Mouse (Mus musculus): ENCODE data around the gene Espnl. TPM values are rescaled to one million over a fixed set of nuclear protein-coding genes. Genes with fewer than 3 reads are reported as not detected.

Gene Espnl
- polyA plus RNA-seq (2014; fragmentation: Nextera tagmentation; extraction: Ambion mirVana) = not detected in 2 replicates

- H3K27ac ChIP-seq (ENCODE audit: low read depth) = no peak within 1 kb of the TSS
- DNase-seq (peak; percentile 23), ATAC-seq (ENCODE audit: insufficient read depth) (peak; percentile 59)
- H3K4me2 ChIP-seq = no peak within 1 kb of the TSS
- TF ChIP-seq CTCF (IDR thresholded peaks at IDR 0.05; ENCODE audit: low read depth) = no peak
- 53% methylated on average over 19 of the region's 19 CpGs for WGBS
- H3K27me3 ChIP-seq (ENCODE audit: insufficient read depth, low read length) = no peaks in the 10 kb centered on the region
- H3K9me3 ChIP-seq (ENCODE audit: low read depth, low read length) = no peaks in the 10 kb centered on the region
- no peaks in the 10 kb centered on the region for H3K36me3 ChIP-seq (ENCODE audit: insufficient read depth)
- no peaks in the 10 kb centered on the region for H3K4me1 ChIP-seq (ENCODE audit: insufficient read depth)
- H3K9ac ChIP-seq = no peak within 1 kb of the TSS; the same call in 1 of the 2 replicates
- H3K4me3 ChIP-seq (ENCODE audit: low read depth, low read length) = no peak within 1 kb of the TSS
Measured at GRCm38 (mm10) chr1:91321760-91322438, at the start of gene Espnl. Gene Espnl (plus strand): TSS chr1:91322075.

GRCm38 (mm10) chr1:91272260-91272659, 49.6 kb upstream of the Espnl start:
- no peak overlapping the region for H3K4me3 ChIP-seq (ENCODE audit: low read depth, low read length)
- no peaks in the 10 kb centered on the region for H3K27me3 ChIP-seq (ENCODE audit: insufficient read depth, low read length)
- H3K36me3 ChIP-seq (ENCODE audit: insufficient read depth) = peaks cover 20% of the 10 kb centered on the region
- ATAC-seq (ENCODE audit: insufficient read depth) = no peak
- no peak for TF ChIP-seq CTCF (IDR thresholded peaks at IDR 0.05; ENCODE audit: low read depth)
- H3K9ac ChIP-seq = no peak overlapping the region
- H3K4me2 ChIP-seq = no peak overlapping the region
- H3K27ac ChIP-seq (ENCODE audit: low read depth) = no peak overlapping the region
- no peak for DNase-seq
- no peaks in the 10 kb centered on the region for H3K4me1 ChIP-seq (ENCODE audit: insufficient read depth)
- no peaks in the 10 kb centered on the region for H3K9me3 ChIP-seq (ENCODE audit: low read depth, low read length)
- 91% methylated on average over 2 of the region's 2 CpGs for WGBS

GRCm38 (mm10) chr1:91276581-91276980, 45.3 kb upstream of the Espnl start:
- Histone ChIP-seq H3K4me2 (no peak overlapping the region), H3K9me3 (ENCODE audit: low read depth, low read length) (no peaks in the 10 kb centered on the region), H3K27ac (ENCODE audit: low read depth) (no peak overlapping the region), H3K4me3 (ENCODE audit: low read depth, low read length) (no peak overlapping the region), H3K27me3 (ENCODE audit: insufficient read depth, low read length) (no peaks in the 10 kb centered on the region), H3K9ac (no peak overlapping the region), H3K4me1 (ENCODE audit: insufficient read depth) (no peaks in the 10 kb centered on the region), H3K36me3 (ENCODE audit: insufficient read depth) (peaks cover 49% of the 10 kb centered on the region)
- 92% methylated on average over 4 of the region's 4 CpGs for WGBS
- TF ChIP-seq CTCF (IDR thresholded peaks at IDR 0.05; ENCODE audit: low read depth) = no peak
- ATAC-seq (ENCODE audit: insufficient read depth) (no peak), DNase-seq (no peak)

GRCm38 (mm10) chr1:91277480-91277879, 44.4 kb upstream of the Espnl start:
- DNase-seq = no peak
- no peak overlapping the region for H3K4me3 ChIP-seq (ENCODE audit: low read depth, low read length)
- H3K9me3 ChIP-seq (ENCODE audit: low read depth, low read length) = no peaks in the 10 kb centered on the region
- H3K27ac ChIP-seq (ENCODE audit: low read depth) = no peak overlapping the region
- H3K4me1 ChIP-seq (ENCODE audit: insufficient read depth) = no peaks in the 10 kb centered on the region
- H3K36me3 ChIP-seq (ENCODE audit: insufficient read depth) = peaks cover 49% of the 10 kb centered on the region
- TF ChIP-seq CTCF (IDR thresholded peaks at IDR 0.05; ENCODE audit: low read depth) = no peak
- WGBS = 87% methylated on average over 2 of the region's 2 CpGs
- no peak overlapping the region for H3K4me2 ChIP-seq
- ATAC-seq (ENCODE audit: insufficient read depth) = no peak
- no peak overlapping the region for H3K9ac ChIP-seq
- no peaks in the 10 kb centered on the region for H3K27me3 ChIP-seq (ENCODE audit: insufficient read depth, low read length)

GRCm38 (mm10) chr1:91278410-91279119, 43.3 kb upstream of the Espnl start:
- Histone ChIP-seq H3K27me3 (ENCODE audit: insufficient read depth, low read length) (no peaks in the 10 kb centered on the region), H3K36me3 (ENCODE audit: insufficient read depth) (peaks cover 50% of the 10 kb centered on the region), H3K4me2 (no peak overlapping the region), H3K4me3 (ENCODE audit: low read depth, low read length) (no peak overlapping the region), H3K9me3 (ENCODE audit: low read depth, low read length) (no peaks in the 10 kb centered on the region), H3K4me1 (ENCODE audit: insufficient read depth) (no peaks in the 10 kb centered on the region), H3K9ac (no peak overlapping the region), H3K27ac (ENCODE audit: low read depth) (no peak overlapping the region)
- 93% methylated on average over 3 of the region's 3 CpGs for WGBS
- DNase-seq = no peak
- no peak for TF ChIP-seq CTCF (IDR thresholded peaks at IDR 0.05; ENCODE audit: low read depth)
- ATAC-seq (ENCODE audit: insufficient read depth) = no peak

- ATAC-seq (ENCODE audit: insufficient read depth) (no peak), DNase-seq (no peak)
- no peak for TF ChIP-seq CTCF (IDR thresholded peaks at IDR 0.05; ENCODE audit: low read depth)
- Histone ChIP-seq H3K4me3 (ENCODE audit: low read depth, low read length) (no peak overlapping the region), H3K4me2 (no peak overlapping the region), H3K27me3 (ENCODE audit: insufficient read depth, low read length) (no peaks in the 10 kb centered on the region), H3K4me1 (ENCODE audit: insufficient read depth) (no peaks in the 10 kb centered on the region), H3K9me3 (ENCODE audit: low read depth, low read length) (no peaks in the 10 kb centered on the region), H3K9ac (no peak overlapping the region), H3K27ac (ENCODE audit: low read depth) (no peak overlapping the region), H3K36me3 (ENCODE audit: insufficient read depth) (peaks cover 48% of the 10 kb centered on the region)
- 62% methylated on average over 1 of the region's 1 CpGs for WGBS
Measured at GRCm38 (mm10) chr1:91279126-91279525, 42.7 kb upstream of the Espnl start.

GRCm38 (mm10) chr1:91282582-91282981, 39.3 kb upstream of the Espnl start:
- peaks cover 57% of the 10 kb centered on the region for H3K36me3 ChIP-seq (ENCODE audit: insufficient read depth)
- no peak overlapping the region for H3K4me3 ChIP-seq (ENCODE audit: low read depth, low read length)
- ATAC-seq (ENCODE audit: insufficient read depth) = no peak
- H3K4me1 ChIP-seq (ENCODE audit: insufficient read depth) = no peaks in the 10 kb centered on the region
- DNase-seq = no peak
- no peak overlapping the region for H3K9ac ChIP-seq
- TF ChIP-seq CTCF (IDR thresholded peaks at IDR 0.05; ENCODE audit: low read depth) = no peak
- WGBS = 84% methylated on average over 1 of the region's 1 CpGs
- no peaks in the 10 kb centered on the region for H3K27me3 ChIP-seq (ENCODE audit: insufficient read depth, low read length)
- no peaks in the 10 kb centered on the region for H3K9me3 ChIP-seq (ENCODE audit: low read depth, low read length)
- H3K4me2 ChIP-seq = no peak overlapping the region
- no peak overlapping the region for H3K27ac ChIP-seq (ENCODE audit: low read depth)

All from lung, embryonic 14.5 days (tissue).